Mouse (Mus musculus) CD4-positive, CD25-positive, alpha-beta regulatory T cell, adult 9 weeks (primary cell): ENCODE measurements around the gene Galc. TPM values are rescaled to one million over a fixed set of nuclear protein-coding genes. Genes with fewer than 3 reads are reported as not detected.

Experiments
- polyA plus RNA-seq: library from polyadenylated mRNA; unstranded; fragments of 100-300 nt; shearing (Covaris generic); gene quantifications from one replicate; pipeline ENCODE4 v1.2.1, GENCODE M21; 2017

Galc gene
- 3.2 TPM for polyA plus RNA-seq

DNA sequence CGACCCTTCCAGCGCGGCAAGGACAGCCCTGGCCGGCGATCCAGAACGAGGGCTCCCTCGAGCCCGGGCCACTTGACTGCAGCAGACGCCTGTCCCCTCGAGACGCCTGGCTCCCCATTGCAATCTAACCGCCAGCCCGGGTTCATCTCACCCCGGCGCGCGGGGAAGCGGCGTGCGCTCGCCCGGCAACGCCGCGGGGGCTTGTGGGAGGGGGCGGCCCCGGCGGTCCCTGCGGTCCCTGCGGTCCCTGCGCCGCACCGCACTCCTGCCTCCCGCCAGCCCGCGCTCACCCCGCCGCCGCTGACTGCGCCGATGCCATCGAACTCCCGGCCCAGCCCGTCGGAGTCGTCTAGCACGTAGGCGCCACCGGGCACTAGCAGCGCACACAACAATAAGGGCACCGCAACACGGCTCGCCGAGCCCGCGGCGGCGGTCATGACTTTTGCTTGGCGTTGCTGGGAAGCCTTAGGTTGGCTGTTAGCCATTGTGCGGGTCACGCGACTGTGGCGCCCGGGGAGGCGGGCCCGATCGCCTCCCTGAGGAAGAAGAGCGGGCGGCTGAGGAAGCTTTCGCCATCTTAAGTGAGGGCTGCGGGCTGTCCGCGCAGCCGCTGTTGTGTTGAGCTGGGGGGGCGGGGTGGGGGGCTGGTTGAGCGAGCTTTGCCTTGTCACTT lies at the start of gene Galc:
Gene Galc, minus strand, starts transcription at position 615 of the 673 bp plus-strand sequence.

GRCm38 (mm10) chr12:98268441-98269369 lies 9.4 kb upstream of the Galc start, which contains the start of gene Gpr65:
Gene Gpr65 (plus strand): TSS chr12:98268635.

Other genes with a start within 250 kb of the Galc start
- gene Gpr65, start 9.2 kb upstream of the Galc start, polyA plus RNA-seq = 56.9 TPM